Mouse (Mus musculus): ENCODE data around the gene Prtn3.

The Prtn3 gene

GRCm38 (mm10) chr10:79909092-79909922 is 35.0 kb downstream of the Prtn3 start:
- no peak for DNase-seq (ENCODE audit: low spot score in 2 of 2)

- DNase-seq (ENCODE audit: low spot score in 2 of 2): no peak
Measured at GRCm38 (mm10) chr10:79910556-79910955, 36.3 kb downstream of the Prtn3 start, which contains the start of gene Gm26602. Gene Gm26602 (plus strand): TSS chr10:79910856.

- DNase-seq (ENCODE audit: low spot score in 2 of 2): peak in 1 of 2 experiments; percentile 23
Measured at GRCm38 (mm10) chr10:79912412-79912811, 38.1 kb downstream of the Prtn3 start.

GRCm38 (mm10) chr10:79914131-79914947 is 40.1 kb downstream of the Prtn3 start:
- peak in 1 of 2 experiments; percentile 46 for DNase-seq (ENCODE audit: low spot score in 2 of 2)

GRCm38 (mm10) chr10:79914948-79915596 is 40.8 kb downstream of the Prtn3 start:
- no peak for DNase-seq (ENCODE audit: low spot score in 2 of 2)

GRCm38 (mm10) chr10:79916081-79916480 is 41.8 kb downstream of the Prtn3 start:
- peak in 1 of 2 experiments; percentile 29 for DNase-seq (ENCODE audit: low spot score in 2 of 2)

GRCm38 (mm10) chr10:79916808-79917531 is 42.7 kb downstream of the Prtn3 start, which contains the start of gene Kiss1r:
Gene Kiss1r (plus strand): TSS chr10:79916971.
- peak; percentile 89 to 95 for DNase-seq (ENCODE audit: low spot score in 2 of 2)

GRCm38 (mm10) chr10:79917532-79918100 is 43.3 kb downstream of the Prtn3 start:
- DNase-seq (ENCODE audit: low spot score in 2 of 2): no peak

- DNase-seq (ENCODE audit: low spot score in 2 of 2): no peak
Measured at GRCm38 (mm10) chr10:79918231-79919078, 44.2 kb downstream of the Prtn3 start.

- no peak for DNase-seq (ENCODE audit: low spot score in 2 of 2)
Measured at GRCm38 (mm10) chr10:79919251-79919849, 45.1 kb downstream of the Prtn3 start.

- DNase-seq (ENCODE audit: low spot score in 2 of 2): no peak
Measured at GRCm38 (mm10) chr10:79920056-79920890, 46.0 kb downstream of the Prtn3 start.

- no peak for DNase-seq (ENCODE audit: low spot score in 2 of 2)
Measured at GRCm38 (mm10) chr10:79920958-79921535, 46.8 kb downstream of the Prtn3 start, which contains the start of gene R3hdm4. Gene R3hdm4 (minus strand): TSS chr10:79921208.

GRCm38 (mm10) chr10:79921572-79921971 is 47.3 kb downstream of the Prtn3 start:
- DNase-seq (ENCODE audit: low spot score in 2 of 2): no peak

GRCm38 (mm10) chr10:79924998-79925784 is 50.9 kb downstream of the Prtn3 start:
- peak; percentile 93 to 99 for DNase-seq (ENCODE audit: low spot score in 2 of 2)

GRCm38 (mm10) chr10:79925785-79926490 is 51.7 kb downstream of the Prtn3 start:
- no peak for DNase-seq (ENCODE audit: low spot score in 2 of 2)

- DNase-seq (ENCODE audit: low spot score in 2 of 2): peak; percentile 87 to 94
Measured at GRCm38 (mm10) chr10:79926491-79927323, 52.4 kb downstream of the Prtn3 start, which contains the start of gene Arid3a. Gene Arid3a (plus strand): TSS chr10:79927043.

All from spleen, postnatal 4 days (tissue).